Mouse (Mus musculus) testis, adult 2 months (tissue): ENCODE data around the gene Cmss1. TPM values are rescaled to one million over a fixed set of nuclear protein-coding genes. Genes with fewer than 3 reads are reported as not detected.

Source experiments
- H3K27ac ChIP-seq: fragments of 200-500 bp; 2 replicates; pipeline ENCODE4 v1.5.1; 2012; ENCODE audit warnings: low read depth, low read length; ENCODE audit not compliant: control insufficient read depth, insufficient read depth
- H3K27me3 ChIP-seq: fragments of 200-500 bp; 2 replicates; pipeline ENCODE4 v1.6.1; 2012; ENCODE audit warnings: mild to moderate bottlenecking, low read length, moderate library complexity; ENCODE audit not compliant: control insufficient read depth, insufficient read depth
- H3K36me3 ChIP-seq: fragments of 200-500 bp; 2 replicates; pipeline ENCODE4 v1.6.1; 2012; ENCODE audit warnings: mild to moderate bottlenecking, low read length; ENCODE audit not compliant: control insufficient read depth, insufficient read depth
- H3K4me1 ChIP-seq: fragments of 200-500 bp; 2 replicates; pipeline ENCODE4 v1.6.1; 2012; ENCODE audit warnings: low read length; ENCODE audit not compliant: control insufficient read depth, insufficient read depth
- H3K4me3 ChIP-seq: fragments of 200-500 bp; 2 replicates; pipeline ENCODE4 v1.5.1; 2012; ENCODE audit warnings: low read depth, mild to moderate bottlenecking, low read length, moderate library complexity, mixed read lengths; ENCODE audit not compliant: control insufficient read depth
- CTCF ChIP-seq: fragments of 200-500 bp; IDR thresholded peaks from 2 replicates; pipeline ENCODE4 v1.5.1; 2012; ENCODE audit warnings: low read depth, mild to moderate bottlenecking, inconsistent platforms, low read length, moderate library complexity; ENCODE audit not compliant: control insufficient read depth, insufficient read depth, insufficient replicate concordance
- POLR2A ChIP-seq: fragments of 200-500 bp; IDR thresholded peaks from 2 replicates; pipeline ENCODE4 v1.6.1; 2012; ENCODE audit warnings: low read depth, mild to moderate bottlenecking, inconsistent platforms, low read length, moderate library complexity; ENCODE audit not compliant: control insufficient read depth
- polyA plus RNA-seq: library from polyadenylated mRNA; depleted of rRNA; stranded (reverse); fragments of >200 nt; gene quantifications from 2 replicates; pipeline ENCODE4 v1.2.3, GENCODE M21; 2012

Gene Cmss1
- polyA plus RNA-seq, 1 experiment, result 45.3 TPM

DNA sequence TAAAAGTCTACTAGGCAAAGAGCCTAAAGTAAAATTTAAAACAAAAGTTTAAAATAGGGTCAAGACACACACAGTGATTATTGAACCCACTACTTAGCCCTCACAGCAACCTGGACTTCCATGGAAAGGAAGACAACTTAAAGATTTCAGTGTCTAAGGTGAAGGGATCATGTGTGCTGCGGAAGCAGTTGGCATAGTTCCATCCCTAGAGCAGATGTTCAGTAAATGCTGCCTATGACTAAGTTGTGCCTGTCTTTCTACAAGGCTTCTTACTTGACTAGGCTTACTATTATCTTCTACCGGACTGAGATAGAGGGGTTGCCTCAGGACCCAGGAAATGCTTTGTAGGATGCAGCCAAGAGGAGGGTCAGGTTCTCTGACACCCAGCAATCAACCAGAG, 50.4 kb downstream of the Cmss1 start:
- Histone ChIP-seq H3K4me1 (no peaks in the 10 kb centered on the region), H3K4me3 (no peak overlapping the region), H3K27ac (no peak overlapping the region), H3K27me3 (no peaks in the 10 kb centered on the region), H3K36me3 (no peaks in the 10 kb centered on the region)
- no peak for TF ChIP-seq CTCF
- TF ChIP-seq POLR2A, result no peak

DNA sequence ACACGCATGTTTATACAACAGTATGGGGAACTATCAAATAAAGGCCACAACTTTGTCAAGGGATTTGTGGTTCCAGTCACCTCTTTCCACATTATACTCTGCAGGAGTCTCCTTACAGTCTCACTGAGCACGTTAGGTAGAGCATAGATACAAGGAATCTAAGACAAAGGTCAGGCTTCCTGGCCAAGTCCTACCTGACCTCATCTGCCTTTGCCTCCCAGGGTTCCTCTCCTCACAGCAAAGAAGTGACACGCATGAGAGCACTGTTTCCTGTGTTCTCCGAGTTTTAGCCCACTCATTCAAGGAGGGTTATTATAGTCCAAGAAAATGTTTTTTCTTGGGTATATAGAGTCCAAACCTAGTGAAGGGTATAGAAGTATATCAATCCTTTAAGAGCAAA, 51.0 kb downstream of the Cmss1 start:
- TF ChIP-seq POLR2A (no peak), CTCF (no peak)
- Histone ChIP-seq H3K27me3 (no peaks in the 10 kb centered on the region), H3K36me3 (no peaks in the 10 kb centered on the region), H3K27ac (no peak overlapping the region), H3K4me3 (no peak overlapping the region), H3K4me1 (no peaks in the 10 kb centered on the region)

DNA sequence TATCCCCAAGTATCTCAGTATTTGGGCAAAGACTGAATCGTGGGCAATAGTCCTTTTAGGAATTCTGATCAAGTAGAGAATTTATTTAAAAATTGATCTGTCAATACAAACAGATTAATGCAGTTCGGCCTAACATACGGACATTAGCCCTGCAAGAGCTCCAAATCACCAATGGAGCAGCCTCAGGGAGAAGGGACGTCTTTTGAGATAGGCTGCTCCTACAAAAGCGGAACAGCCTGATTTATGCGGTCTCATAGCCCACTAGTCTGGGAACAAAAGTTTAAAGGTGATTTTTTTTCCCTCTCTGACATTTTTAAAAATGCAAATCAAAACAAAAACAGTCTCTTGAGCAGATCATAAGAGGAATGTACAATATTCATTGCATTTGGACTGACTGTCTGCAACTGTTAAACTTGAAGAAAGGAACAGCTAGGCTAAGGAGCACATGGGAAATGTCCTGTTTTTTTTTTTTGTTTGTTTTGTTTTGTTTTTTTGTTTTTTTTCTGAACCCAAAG, 51.7 kb downstream of the Cmss1 start:
- Histone ChIP-seq H3K4me1 (no peaks in the 10 kb centered on the region), H3K4me3 (no peak overlapping the region), H3K36me3 (no peaks in the 10 kb centered on the region), H3K27ac (no peak overlapping the region), H3K27me3 (no peaks in the 10 kb centered on the region)
- no peak for TF ChIP-seq CTCF
- no peak for TF ChIP-seq POLR2A

DNA sequence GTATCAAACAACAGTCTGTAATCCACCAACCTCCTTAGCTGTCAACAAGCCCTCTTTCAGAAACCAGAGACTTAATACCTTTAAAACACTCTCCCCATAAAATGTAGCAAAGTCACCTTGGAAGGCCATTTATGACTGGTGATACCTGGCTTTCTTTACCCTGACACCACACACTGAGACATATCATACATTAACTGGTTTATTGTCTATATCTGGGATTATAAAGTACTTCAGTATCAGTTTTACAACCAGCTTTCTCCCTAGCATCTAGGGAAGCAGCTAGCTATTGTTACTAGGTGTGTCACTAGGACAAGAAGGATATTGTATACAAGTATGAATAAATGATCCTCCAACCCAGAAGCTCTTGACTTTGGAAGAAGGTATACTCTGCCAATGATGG, 53.4 kb downstream of the Cmss1 start:
- no peaks in the 10 kb centered on the region for H3K36me3 ChIP-seq
- TF ChIP-seq CTCF, result no peak
- no peak for TF ChIP-seq POLR2A
- peaks cover 5% of the 10 kb centered on the region for H3K4me1 ChIP-seq
- no peak overlapping the region for H3K4me3 ChIP-seq
- no peak overlapping the region for H3K27ac ChIP-seq
- no peaks in the 10 kb centered on the region for H3K27me3 ChIP-seq

DNA sequence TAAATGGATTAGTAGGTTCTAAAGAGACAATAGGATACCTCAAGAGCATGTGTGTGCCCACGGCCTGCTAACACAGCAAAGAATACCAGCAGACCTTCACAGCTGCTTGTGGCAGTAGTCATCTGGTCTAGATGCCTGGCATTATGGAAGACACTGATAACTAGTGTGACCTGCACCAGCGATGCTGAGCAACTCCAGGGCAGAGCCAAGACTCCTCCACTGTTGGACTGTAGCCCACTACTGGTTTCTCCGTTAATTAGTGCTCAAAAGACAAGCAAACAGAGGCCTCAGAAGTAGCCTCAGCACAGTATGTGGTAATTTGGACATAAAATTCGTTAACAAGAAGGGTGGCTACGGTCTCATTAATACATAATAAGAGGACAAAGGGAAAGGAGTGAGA, 54.0 kb downstream of the Cmss1 start:
- Histone ChIP-seq H3K4me3 (no peak overlapping the region), H3K36me3 (no peaks in the 10 kb centered on the region), H3K27me3 (no peaks in the 10 kb centered on the region), H3K4me1 (peaks cover 5% of the 10 kb centered on the region), H3K27ac (no peak overlapping the region)
- TF ChIP-seq POLR2A (no peak), CTCF (no peak)

DNA sequence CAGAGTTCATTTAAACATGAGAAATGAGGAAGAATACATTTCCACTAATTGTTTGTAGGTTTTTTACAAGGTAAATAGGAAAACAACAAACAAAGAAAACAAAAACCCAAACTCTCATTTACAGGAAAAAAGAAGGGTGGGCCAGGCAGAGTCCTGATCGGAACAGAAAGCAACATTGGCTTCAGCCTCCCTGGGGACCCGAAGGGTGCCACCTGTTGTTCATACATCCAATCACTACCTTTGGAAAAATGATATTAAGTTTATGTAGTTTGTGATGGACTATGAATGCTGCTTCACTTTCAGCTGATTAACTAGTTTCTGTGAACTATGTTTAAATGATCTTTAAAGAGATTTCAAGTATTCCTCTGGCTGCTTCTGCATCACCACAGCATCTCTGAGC, 55.0 kb downstream of the Cmss1 start:
- Histone ChIP-seq H3K4me3 (no peak overlapping the region), H3K36me3 (no peaks in the 10 kb centered on the region), H3K4me1 (peaks cover 5% of the 10 kb centered on the region), H3K27ac (no peak overlapping the region), H3K27me3 (no peaks in the 10 kb centered on the region)
- no peak for TF ChIP-seq POLR2A
- no peak for TF ChIP-seq CTCF

DNA sequence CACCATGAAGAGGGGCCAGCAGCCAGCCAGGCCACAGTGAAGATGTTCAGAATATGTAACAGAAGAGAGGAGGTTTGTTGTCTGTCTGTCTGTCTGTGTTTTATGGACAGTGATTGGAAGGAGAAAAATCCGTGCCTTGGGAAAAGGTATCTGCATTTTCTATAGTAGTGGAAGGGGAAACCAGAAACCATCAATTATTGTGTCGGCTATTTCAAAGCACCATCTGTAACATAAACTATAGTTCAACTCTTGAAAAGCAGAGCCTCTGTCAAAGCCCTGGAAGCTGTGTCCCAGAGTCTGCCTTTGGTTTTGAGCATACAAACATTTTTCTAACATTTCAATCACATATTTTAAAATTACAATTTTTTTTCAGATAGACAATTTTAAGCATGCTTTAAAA, 55.8 kb downstream of the Cmss1 start:
- Histone ChIP-seq H3K4me1 (peaks cover 5% of the 10 kb centered on the region), H3K27ac (no peak overlapping the region), H3K4me3 (no peak overlapping the region; the same call in 1 of the 2 replicates), H3K27me3 (no peaks in the 10 kb centered on the region), H3K36me3 (no peaks in the 10 kb centered on the region)
- no peak for TF ChIP-seq CTCF
- no peak for TF ChIP-seq POLR2A

DNA sequence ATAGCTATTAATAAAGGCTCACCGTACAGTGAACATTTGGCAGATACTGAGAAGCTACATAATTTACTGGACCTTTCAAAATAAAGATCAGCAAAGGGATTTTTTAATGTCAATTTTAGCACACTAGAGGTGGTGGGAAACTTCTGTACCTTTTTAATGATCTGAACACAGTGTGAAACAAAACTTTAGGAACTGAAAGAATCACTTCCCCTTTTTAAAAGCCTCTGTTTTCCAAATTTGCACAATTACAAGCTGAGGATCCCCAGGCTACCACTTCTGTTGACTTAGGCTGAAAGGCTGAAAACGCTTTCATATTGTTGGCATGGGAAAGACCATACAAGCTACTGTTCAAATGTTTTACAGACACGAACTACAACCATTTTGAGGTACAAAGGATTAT, 56.6 kb downstream of the Cmss1 start:
- Histone ChIP-seq H3K27ac (no peak overlapping the region), H3K27me3 (no peaks in the 10 kb centered on the region), H3K4me1 (peaks cover 5% of the 10 kb centered on the region), H3K36me3 (no peaks in the 10 kb centered on the region), H3K4me3 (no peak overlapping the region)
- TF ChIP-seq CTCF (no peak), POLR2A (no peak)
